Mouse (Mus musculus) ES-E14 (cell line): ENCODE results near the gene Upk3b. TPM values are rescaled to one million over a fixed set of nuclear protein-coding genes. Genes with fewer than 3 reads are reported as not detected.
"Not testable (repeated sequence)": the region's sequence is repeated elsewhere in the genome, so short reads cannot be mapped to it uniquely, and the experiment has no call there.

Experiments
- DNase-seq: peaks from one replicate; pipeline ENCODE4 v3.0.0-alpha.2; 2013; ENCODE audit warnings: low read depth, low spot score
- H3K27ac ChIP-seq: 2 replicates; pipeline ENCODE4 v1.5.1; 2012; ENCODE audit warnings: low read depth, mild to moderate bottlenecking, low read length, moderate library complexity, mixed read lengths; ENCODE audit not compliant: poor library complexity, insufficient read depth, severe bottlenecking
- H3K36me3 ChIP-seq: 2 replicates; pipeline ENCODE4 v1.6.1; 2012; ENCODE audit warnings: mild to moderate bottlenecking, low read length, moderate library complexity, mixed read lengths; ENCODE audit not compliant: control insufficient read depth, poor library complexity, insufficient read depth, severe bottlenecking
- H3K4me1 ChIP-seq, 2 experiments: fragments of 150-350 bp in 1 of 2; sonication (generic) in 1 of 2; 2 replicates each; pipeline ENCODE4 v1.6.1; 2012; ENCODE audit warnings: low read length in 2 of 2, mild to moderate bottlenecking in 1 of 2, mixed read lengths in 1 of 2; ENCODE audit not compliant: control insufficient read depth in 2 of 2, insufficient read depth in 2 of 2, poor library complexity in 1 of 2
- H3K4me3 ChIP-seq, 2 experiments: fragments of 150-350 bp in 1 of 2; sonication (generic) in 1 of 2; 2 replicates each; pipeline ENCODE4 v1.5.1; 2012; ENCODE audit warnings: low read length in 2 of 2, low read depth in 1 of 2, mild to moderate bottlenecking in 1 of 2, mixed read lengths in 1 of 2; ENCODE audit not compliant: insufficient read depth in 1 of 2, poor library complexity in 1 of 2, severe bottlenecking in 1 of 2
- H3K9ac ChIP-seq: 2 replicates; pipeline ENCODE4 v1.6.1; 2012; ENCODE audit warnings: low read depth, mild to moderate bottlenecking, low read length, mixed read lengths; ENCODE audit not compliant: poor library complexity, insufficient read depth, severe bottlenecking
- H3K9me3 ChIP-seq: fragments of 150-350 bp; sonication (generic); 2 replicates; pipeline ENCODE4 v1.6.1; 2012; ENCODE audit warnings: low read depth, mild to moderate bottlenecking, low read length; ENCODE audit not compliant: control insufficient read depth, insufficient read depth
- CHD2 ChIP-seq: IDR thresholded peaks from 2 replicates; pipeline ENCODE4 v1.6.1; 2014; ENCODE audit warnings: mild to moderate bottlenecking, low read depth, low read length, inconsistent platforms
- HCFC1 ChIP-seq: IDR thresholded peaks from 2 replicates; pipeline ENCODE4 v1.6.1; 2012; ENCODE audit warnings: low read length, inconsistent platforms, borderline replicate concordance; ENCODE audit not compliant: insufficient read depth
- MAFK ChIP-seq: IDR thresholded peaks from 2 replicates; pipeline ENCODE4 v1.6.1; 2014; ENCODE audit warnings: mild to moderate bottlenecking, low read depth, low read length, inconsistent platforms; ENCODE audit not compliant: insufficient read depth
- ZC3H11A ChIP-seq: IDR thresholded peaks from 2 replicates; pipeline ENCODE4 v1.6.1; 2012; ENCODE audit warnings: low read depth, mild to moderate bottlenecking, inconsistent platforms, low read length, borderline replicate concordance
- ZNF384 ChIP-seq: IDR thresholded peaks from 2 replicates; pipeline ENCODE4 v1.6.1; 2012; ENCODE audit warnings: low read depth, low read length, inconsistent platforms
- in situ Hi-C, 2 experiments: fragments of 600-800 bp; cut with MboI; formaldehyde crosslinking; loops; one replicate each; pipeline ENCODE4 v1.15.1; 2025; ENCODE audit warnings: low sequenced_read_pairs in 2 of 2, inconsistent platforms in 1 of 2; ENCODE audit not compliant: unreplicated experiment in 2 of 2
- total RNA-seq: library from RNA; depleted of rRNA; stranded (reverse); fragments of 300-350 nt; gene quantifications from 2 replicates; pipeline ENCODE4 v1.2.3, GENCODE M21; 2012

Upk3b gene
- total RNA-seq, 1 experiment, result 1.6 TPM

- peaks cover 0 to 15% of the 10 kb centered on the region in 2 experiments; a peak in 1 of 4 replicates for H3K4me1 ChIP-seq
- no peak overlapping the region; the same call in 1 of the 2 replicates for H3K27ac ChIP-seq
- peak; percentile 71; the same call in 1 of the 2 replicates for TF ChIP-seq ZC3H11A
- TF ChIP-seq MAFK, result no peak
- DNase-seq, result no peak
- in situ Hi-C loops, result no loop called here
- no peaks in the 10 kb centered on the region for H3K9me3 ChIP-seq
- H3K4me3 ChIP-seq, result no peak overlapping the region
- H3K9ac ChIP-seq, result no peak overlapping the region
- H3K36me3 ChIP-seq, result no peaks in the 10 kb centered on the region
These were observed 23.3 kb downstream of the Upk3b start for GRCm38 (mm10) chr5:136061567-136061966.

- DNase-seq, result no peak
- no peak overlapping the region for H3K27ac ChIP-seq
- peaks cover 0 to 9% of the 10 kb centered on the region in 2 experiments; a peak in 1 of 4 replicates for H3K4me1 ChIP-seq
- no peaks in the 10 kb centered on the region for H3K36me3 ChIP-seq
- H3K9me3 ChIP-seq, result no peaks in the 10 kb centered on the region
- in situ Hi-C loops, result no loop called here
- H3K4me3 ChIP-seq, result no peak overlapping the region
- H3K9ac ChIP-seq, result peak overlapping the region; percentile 4; the same call in 1 of the 2 replicates
- TF ChIP-seq HCFC1 (no peak), ZNF384 (no peak), CHD2 (no peak), MAFK (no peak), ZC3H11A (no peak)
These were observed 25.6 kb downstream of the Upk3b start for GRCm38 (mm10) chr5:136063920-136064319.

GRCm38 (mm10) chr5:136066404-136067148 lies 28.3 kb downstream of the Upk3b start:
- not testable (repeated sequence) for H3K9me3 ChIP-seq

GRCm38 (mm10) chr5:136069411-136069810 lies 31.1 kb downstream of the Upk3b start:
- no peak for DNase-seq
- H3K4me3 ChIP-seq, result no peak overlapping the region
- peaks cover 2 to 13% of the 10 kb centered on the region in 2 experiments; a peak in 2 of 4 replicates for H3K4me1 ChIP-seq
- H3K36me3 ChIP-seq, result no peaks in the 10 kb centered on the region
- no peak overlapping the region for H3K27ac ChIP-seq
- TF ChIP-seq HCFC1 (no peak), ZNF384 (no peak), MAFK (no peak), ZC3H11A (no peak), CHD2 (no peak)
- in situ Hi-C loops, result no loop called here
- H3K9me3 ChIP-seq, result no peaks in the 10 kb centered on the region
- H3K9ac ChIP-seq, result no peak overlapping the region

More at GRCm38 (mm10) chr5:136066404-136067148, 28.3 kb downstream of the Upk3b start:
- H3K4me1 ChIP-seq, H3K27ac ChIP-seq, H3K36me3 ChIP-seq, DNase-seq, H3K9ac ChIP-seq, H3K4me3 ChIP-seq, in situ Hi-C loops: not testable (repeated sequence)

- Histone ChIP-seq H3K27ac (peak overlapping the region; percentile 15; the same call in 1 of the 2 replicates), H3K4me3 (no peak overlapping the region), H3K9me3 (no peaks in the 10 kb centered on the region), H3K4me1 (peaks cover 6 to 21% of the 10 kb centered on the region in 2 experiments; a peak in 2 of 4 replicates), H3K36me3 (no peaks in the 10 kb centered on the region), H3K9ac (no peak overlapping the region)
- DNase-seq, result no peak
- TF ChIP-seq ZNF384, result no peak
- no peak for TF ChIP-seq CHD2
- TF ChIP-seq HCFC1, result no peak
- no peak for TF ChIP-seq MAFK
- no peak for TF ChIP-seq ZC3H11A
- in situ Hi-C loops, result no loop called here
These were observed 34.8 kb downstream of the Upk3b start for GRCm38 (mm10) chr5:136073051-136073450.
